Mouse (Mus musculus) liver, embryonic 14.5 days (tissue): ENCODE measurements around the gene Gpr157.

ENCODE experiments used
- CTCF ChIP-seq: IDR thresholded peaks from 2 replicates; pipeline ENCODE4 v1.5.1; 2016; ENCODE audit warnings: antibody characterized with exemption, low read depth, control low read depth
- EP300 ChIP-seq: IDR thresholded peaks from 2 replicates; pipeline ENCODE4 v1.6.1; 2016; ENCODE audit warnings: antibody characterized with exemption, low read depth

GRCm38 (mm10) chr4:150114505-150115061 lies 27.4 kb downstream of the Gpr157 start:
- TF ChIP-seq CTCF, result no peak
- TF ChIP-seq EP300, result no peak
